Mouse (Mus musculus) hindbrain, postnatal 0 days (tissue): Measurements from ENCODE around the gene Grhl1. TPM values are rescaled to one million over a fixed set of nuclear protein-coding genes. Genes with fewer than 3 reads are reported as not detected.
"Not testable (repeated sequence)": the region's sequence is repeated elsewhere in the genome, so short reads cannot be mapped to it uniquely, and the experiment has no call there.

ENCODE experiments used
- ATAC-seq: fragments of 200-750 bp; cut with Nextera tagmentation; 2 replicates; pipeline ENCODE4 v1.8.0; 2017; ENCODE audit warnings: mild to moderate bottlenecking, moderate TSS enrichment, moderate library complexity
- DNase-seq: peaks from one replicate; pipeline ENCODE4 v3.0.0-alpha.2; 2015; ENCODE audit warnings: low spot score
- H3K27ac ChIP-seq: fragments of 300-500 bp; sonication (generic); 2 replicates; pipeline ENCODE4 v1.5.1; 2014; ENCODE audit warnings: mild to moderate bottlenecking
- H3K27me3 ChIP-seq: fragments of 300-500 bp; sonication (generic); 2 replicates; pipeline ENCODE4 v1.6.1; 2014; ENCODE audit warnings: low read length, mixed read lengths; ENCODE audit not compliant: insufficient read depth
- H3K36me3 ChIP-seq: fragments of 300-500 bp; sonication (generic); 2 replicates; pipeline ENCODE4 v1.6.1; 2014; ENCODE audit warnings: low read length, mixed read lengths; ENCODE audit not compliant: insufficient read depth
- H3K4me1 ChIP-seq: fragments of 300-500 bp; sonication (generic); 2 replicates; pipeline ENCODE4 v1.6.1; 2014; ENCODE audit warnings: antibody characterized with exemption, low read length, mixed read lengths; ENCODE audit not compliant: insufficient read depth
- H3K4me2 ChIP-seq: fragments of 300-500 bp; sonication (generic); 2 replicates; pipeline ENCODE4 v1.6.1; 2014; ENCODE audit warnings: low read depth, mild to moderate bottlenecking, low read length, moderate library complexity, mixed read lengths
- H3K4me3 ChIP-seq: fragments of 300-500 bp; sonication (generic); 2 replicates; pipeline ENCODE4 v1.5.1; 2014; ENCODE audit warnings: low read length
- H3K9ac ChIP-seq: fragments of 300-500 bp; sonication (generic); replicated peaks from 2 replicates; pipeline ENCODE4 v1.6.1; 2014; ENCODE audit warnings: mild to moderate bottlenecking, low read length, moderate library complexity, mixed read lengths
- H3K9me3 ChIP-seq: fragments of 300-500 bp; sonication (generic); 2 replicates; pipeline ENCODE4 v1.6.1; 2016; ENCODE audit warnings: low read length, mixed read lengths
- CTCF ChIP-seq: IDR thresholded peaks from 2 replicates; pipeline ENCODE4 v1.5.1; 2016; ENCODE audit warnings: antibody characterized with exemption, control low read depth, low read depth
- WGBS: fragments of 180-500 bp; shearing (Covaris S2); extraction: QIAGEN DNeasy Blood & Tissue Kit; methylation state at CpG from one replicate; pipeline ENCODE4 v1.1.7; 2014; 5-methylcytosine and 5-hydroxymethylcytosine counted together
- polyA plus RNA-seq: library from polyadenylated mRNA; unstranded; fragments of >200 nt; fragmentation: Nextera tagmentation; extraction: Ambion mirVana; gene quantifications from 2 replicates; pipeline ENCODE4 v1.2.1, GENCODE M21; 2015
- total RNA-seq: library from RNA; depleted of rRNA; stranded (reverse); fragments of >200 nt; gene quantifications from 2 replicates; pipeline ENCODE4 v1.2.3, GENCODE M21; 2014; rRNA removed

Grhl1 gene
- 1.3 and 1.5 TPM in 2 replicates for total RNA-seq
- polyA plus RNA-seq = 1.2 and 1.4 TPM in 2 replicates

DNA sequence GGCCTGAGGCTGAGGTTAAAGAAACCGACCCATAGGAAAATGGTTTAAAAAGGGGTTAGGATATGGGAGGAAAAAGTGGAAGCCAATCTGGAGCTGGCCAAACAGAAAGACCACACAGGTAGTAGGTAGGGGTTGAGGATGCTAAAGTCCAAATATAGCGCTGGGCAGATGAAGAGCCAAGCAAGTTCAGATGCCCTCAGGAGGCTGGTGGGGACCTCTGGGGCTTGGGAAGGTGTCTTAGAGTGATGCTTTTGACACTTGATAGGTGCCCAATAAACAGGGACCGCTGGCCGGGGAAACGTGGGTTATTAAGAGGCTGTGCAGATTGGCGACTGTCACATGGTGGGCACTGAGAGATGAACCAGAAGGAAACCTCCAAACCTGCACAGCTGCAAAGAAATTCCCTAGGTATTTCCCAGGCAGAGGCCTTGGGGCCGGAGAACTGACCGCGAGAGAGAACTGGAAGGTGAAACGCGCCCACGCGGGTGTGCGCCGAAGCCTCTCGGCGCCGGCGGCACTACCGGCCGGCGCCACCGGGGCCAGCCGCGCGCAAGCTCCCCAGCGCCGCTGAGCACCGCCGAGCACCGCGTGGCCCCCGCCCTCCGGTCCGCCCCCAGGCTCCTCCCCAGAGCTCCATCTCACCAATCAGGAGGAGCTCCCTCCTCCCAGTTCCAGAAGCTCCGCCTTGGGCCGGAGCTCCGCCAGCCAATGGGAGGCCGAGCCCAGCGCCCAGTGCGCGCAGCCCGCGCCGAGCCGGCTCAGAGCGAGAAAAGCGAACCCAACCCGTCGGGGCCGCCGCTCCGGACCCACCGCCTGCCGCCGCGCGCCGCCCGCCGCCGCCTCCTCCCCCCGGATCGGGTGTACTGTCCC is at the start of gene Grhl1:
Gene Grhl1, plus strand, starts transcription at position 761 of the 870 bp plus-strand sequence.
- Histone ChIP-seq H3K9me3 (no peaks in the 10 kb centered on the region), H3K4me1 (no peaks in the 10 kb centered on the region), H3K27me3 (peaks cover 6% of the 10 kb centered on the region; the same call in 1 of the 2 replicates), H3K4me2 (peak within 1 kb of the TSS; percentile 66), H3K4me3 (peak within 1 kb of the TSS; percentile 66), H3K9ac (peak within 1 kb of the TSS; percentile 56), H3K36me3 (no peaks in the 10 kb centered on the region), H3K27ac (no peak within 1 kb of the TSS)
- no peak for TF ChIP-seq CTCF
- DNase-seq = peak; percentile 96
- ATAC-seq = peak; percentile 100
- WGBS = 3% methylated on average over 52 of the region's 64 CpGs

DNA sequence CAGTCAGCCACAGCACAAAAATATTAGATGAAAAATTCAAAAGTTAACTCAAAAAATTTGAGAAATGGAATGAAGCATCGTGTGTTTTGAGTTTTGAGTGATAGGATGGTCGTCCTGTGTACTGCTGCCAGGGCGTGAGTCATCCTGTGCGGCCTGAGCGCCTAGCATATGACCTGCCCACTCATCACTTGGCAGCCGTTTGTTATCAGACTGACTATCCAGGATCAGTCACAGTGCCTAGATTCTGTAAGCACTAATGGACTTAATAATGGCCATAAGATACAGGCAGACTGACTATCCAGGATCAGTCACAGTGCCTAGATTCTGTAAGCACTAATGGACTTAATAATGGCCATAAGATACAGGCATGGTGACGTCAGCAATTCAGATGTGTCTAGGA is 47.0 kb upstream of the Grhl1 start:
- H3K9ac ChIP-seq = not testable (repeated sequence)
- WGBS = 91% methylated on average over 7 of the region's 7 CpGs

DNA sequence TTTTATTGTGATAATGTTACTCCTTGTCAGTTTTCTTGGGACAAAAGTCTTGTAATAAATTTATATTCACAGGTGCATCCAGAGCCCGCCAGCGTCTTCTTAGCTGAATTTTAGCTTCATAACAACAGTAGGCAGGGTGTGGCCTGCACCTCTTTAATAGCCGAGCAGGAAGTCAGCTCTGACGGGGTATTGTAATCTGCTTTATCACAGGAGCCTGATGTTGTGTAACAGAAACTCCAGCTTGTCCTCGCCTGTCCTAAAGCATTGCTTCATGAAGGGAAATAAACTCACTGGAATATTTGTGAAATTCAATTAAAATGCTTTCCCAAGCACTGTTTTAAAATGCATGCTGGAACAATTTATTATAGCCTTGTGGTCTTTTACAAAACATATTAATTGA is 35.7 kb upstream of the Grhl1 start:
- Histone ChIP-seq H3K27me3 (no peaks in the 10 kb centered on the region), H3K36me3 (no peaks in the 10 kb centered on the region; the same call in 1 of the 2 replicates), H3K27ac (no peak overlapping the region), H3K9ac (no peak overlapping the region), H3K9me3 (no peaks in the 10 kb centered on the region), H3K4me2 (no peak overlapping the region), H3K4me3 (no peak overlapping the region), H3K4me1 (no peaks in the 10 kb centered on the region)
- no peak for TF ChIP-seq CTCF
- WGBS = 70% methylated on average over 5 of the region's 5 CpGs
- ATAC-seq (no peak), DNase-seq (no peak)

More for the DNA sequence above, 47.0 kb upstream of the Grhl1 start:
- not testable (repeated sequence) for H3K4me1 ChIP-seq, H3K27ac ChIP-seq, ATAC-seq, H3K9me3 ChIP-seq, H3K36me3 ChIP-seq, DNase-seq, H3K27me3 ChIP-seq, H3K4me3 ChIP-seq, H3K4me2 ChIP-seq

DNA sequence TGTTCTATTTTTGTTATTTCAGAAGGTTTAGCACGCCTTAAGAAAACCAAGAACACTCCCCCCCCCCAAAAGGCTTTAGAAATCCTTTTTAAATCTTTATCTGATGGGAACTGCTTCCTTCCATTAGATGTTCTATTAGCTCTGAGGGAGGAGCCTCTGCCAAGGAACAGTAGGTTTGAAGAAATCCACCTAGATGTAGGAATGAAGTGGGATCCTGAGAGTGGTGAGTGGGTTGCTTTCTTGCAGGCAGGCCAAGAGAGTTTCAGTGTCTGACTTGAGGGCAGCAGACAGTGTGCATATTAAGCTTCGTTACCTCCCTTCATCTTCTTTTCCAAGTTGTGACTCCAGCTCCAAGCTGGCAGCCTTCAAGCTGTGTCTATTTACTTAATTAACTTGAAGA is 34.9 kb upstream of the Grhl1 start:
- no peaks in the 10 kb centered on the region for H3K4me1 ChIP-seq
- no peak for TF ChIP-seq CTCF
- no peak overlapping the region for H3K4me2 ChIP-seq
- 53% methylated on average over 2 of the region's 2 CpGs for WGBS
- ATAC-seq (no peak), DNase-seq (no peak)
- H3K9ac ChIP-seq = no peak overlapping the region
- H3K4me3 ChIP-seq = no peak overlapping the region
- H3K36me3 ChIP-seq = no peaks in the 10 kb centered on the region
- no peaks in the 10 kb centered on the region for H3K27me3 ChIP-seq
- H3K27ac ChIP-seq = peak overlapping the region; percentile 60
- H3K9me3 ChIP-seq = no peaks in the 10 kb centered on the region

DNA sequence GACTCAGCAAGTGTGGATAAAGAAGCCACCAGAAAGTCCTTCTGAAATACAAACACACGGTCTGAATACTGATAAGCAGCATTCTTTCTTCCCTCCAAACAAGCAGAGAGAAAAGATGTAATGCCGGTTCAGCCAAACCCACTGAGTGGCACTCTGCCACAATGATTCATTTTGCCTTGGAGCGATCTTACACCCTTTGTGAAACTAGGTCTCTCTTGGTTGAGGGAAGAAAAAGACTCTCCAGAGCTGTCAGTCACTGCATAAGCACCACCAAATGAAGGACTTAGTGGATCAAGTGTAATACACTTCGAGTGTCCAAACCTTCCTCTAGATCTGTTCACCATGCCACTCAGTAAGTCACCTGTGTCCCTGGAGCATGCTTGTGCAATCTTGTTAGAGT is 34.1 kb upstream of the Grhl1 start:
- Histone ChIP-seq H3K9me3 (no peaks in the 10 kb centered on the region), H3K27ac (peak overlapping the region; percentile 60), H3K4me2 (no peak overlapping the region), H3K27me3 (no peaks in the 10 kb centered on the region), H3K36me3 (no peaks in the 10 kb centered on the region), H3K9ac (no peak overlapping the region), H3K4me1 (no peaks in the 10 kb centered on the region), H3K4me3 (no peak overlapping the region)
- ATAC-seq = peak; percentile 82
- 61% methylated on average over 4 of the region's 4 CpGs for WGBS
- TF ChIP-seq CTCF = no peak
- peak; percentile 70 for DNase-seq

DNA sequence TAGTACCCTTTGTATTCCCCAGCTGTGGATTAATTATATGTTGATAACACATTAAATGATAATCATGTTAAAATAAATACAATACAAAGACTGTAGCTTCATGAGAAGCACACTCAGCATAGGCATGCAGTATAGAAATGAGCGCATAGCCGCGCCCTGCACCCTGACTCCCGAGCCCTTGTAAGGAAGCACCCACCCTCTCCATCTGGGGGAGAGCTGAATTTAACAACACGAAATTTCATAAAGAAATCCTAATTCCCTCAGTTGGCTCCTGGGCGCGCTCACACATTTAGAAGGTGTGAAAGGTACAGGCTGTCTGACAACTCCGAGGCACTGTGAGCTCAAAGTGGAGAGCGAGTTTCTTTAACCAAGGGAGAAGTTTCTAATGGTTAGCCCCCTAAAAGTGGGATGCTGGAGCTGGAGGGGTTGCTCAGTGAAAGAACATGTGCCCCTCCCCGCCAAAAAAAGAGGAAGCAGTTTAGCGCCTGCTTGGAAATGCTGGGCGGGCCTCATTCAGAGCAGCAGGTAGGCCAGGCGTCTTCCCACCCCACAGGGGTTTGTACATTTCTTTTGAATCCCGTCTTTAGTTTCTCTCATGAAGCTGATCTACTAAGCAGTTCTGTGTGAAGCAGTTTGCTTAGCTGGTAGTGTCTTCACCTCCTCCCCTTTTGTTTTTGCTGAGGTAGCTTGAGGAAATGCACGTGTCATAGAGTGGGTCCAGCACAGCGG is 30.5 kb upstream of the Grhl1 start:
- Histone ChIP-seq H3K9me3 (no peaks in the 10 kb centered on the region), H3K36me3 (0 out of 2 replicates have a peak, but pooled peaks cover 5% of the 10 kb centered on the region), H3K27me3 (no peaks in the 10 kb centered on the region), H3K27ac (no peak overlapping the region), H3K4me3 (no peak overlapping the region), H3K4me2 (no peak overlapping the region), H3K4me1 (no peaks in the 10 kb centered on the region), H3K9ac (no peak overlapping the region)
- 88% methylated on average over 16 of the region's 16 CpGs for WGBS
- no peak for DNase-seq
- no peak for TF ChIP-seq CTCF
- ATAC-seq = no peak
